Mouse (Mus musculus) inflammation-experienced regulatory T-cells (primary cell): Measurements from ENCODE around the gene 2210016F16Rik. TPM values are rescaled to one million over a fixed set of nuclear protein-coding genes. Genes with fewer than 3 reads are reported as not detected.

Experiments
- polyA plus RNA-seq, 2 experiments: library from polyadenylated mRNA; unstranded; fragments of 100-300 nt; shearing (Covaris generic); gene quantifications; one replicate each; pipeline ENCODE4 v1.2.1; 2017

The 2210016F16Rik gene
- 10 to 100 TPM; 43.0 to 50.3 TPM for polyA plus RNA-seq

GRCm38 (mm10) chr13:58384779-58385546, at the start of gene 2210016F16Rik:
Gene 2210016F16Rik, minus strand, starts transcription at chr13:58385225.

GRCm38 (mm10) chr13:58403243-58403642, 18.2 kb upstream of the 2210016F16Rik start, which contains the start of gene Hnrnpk:
Gene Hnrnpk, minus strand, starts transcription at chr13:58403343.

GRCm38 (mm10) chr13:58402003-58402743, 17.1 kb upstream of the 2210016F16Rik start, which contains the start of gene Rmi1:
Gene Rmi1, plus strand, starts transcription at chr13:58402248.

GRCm38 (mm10) chr13:58358629-58359303, 26.3 kb downstream of the 2210016F16Rik start, which contains the start of gene Kif27:
Gene Kif27, minus strand, starts transcription at chr13:58359122.

Other genes starting within 250 kb of the 2210016F16Rik start
- 100 to 1,000 TPM; 173 to 186 TPM for gene Idnk, start 227.6 kb downstream of the 2210016F16Rik start, polyA plus RNA-seq
- 100 to 1,000 TPM; 129 to 147 TPM for gene Ubqln1, start 169.6 kb downstream of the 2210016F16Rik start, polyA plus RNA-seq
- gene Gkap1, start 109.5 kb downstream of the 2210016F16Rik start, polyA plus RNA-seq = 1 to 10 TPM in 1 of 2 experiments, under 1 TPM in 1; 0.75 to 2.9 TPM
- under 1 TPM; 0.05 to 0.18 TPM for gene Kif27, start 26.1 kb downstream of the 2210016F16Rik start, polyA plus RNA-seq
- gene Rmi1, start 17.0 kb upstream of the 2210016F16Rik start, polyA plus RNA-seq = 10 to 100 TPM; 33.3 to 41.3 TPM
- gene Hnrnpk, start 18.1 kb upstream of the 2210016F16Rik start, polyA plus RNA-seq = 1,000 to 10,000 TPM; 1,721 to 1,993 TPM
- 1 to 10 TPM in 1 of 2 experiments, under 1 TPM in 1; 0.57 to 4.3 TPM for gene Slc28a3, start 225.7 kb upstream of the 2210016F16Rik start, polyA plus RNA-seq